Mouse (Mus musculus) gastrocnemius, postnatal 25 days (tissue): ENCODE data around the gene Mdc1. TPM values are rescaled to one million over a fixed set of nuclear protein-coding genes. Genes with fewer than 3 reads are reported as not detected.

Source experiments
- DNase-seq: peaks from one replicate; pipeline ENCODE4 v3.0.0; 2022
- microRNA-seq, 2 experiments: library from miRNA; unstranded; fragments of <30 nt; microRNA quantifications; one replicate each; pipeline ENCODE4 v1.2.0; 2021; ENCODE audit warnings: borderline replicate concordance in 2 of 2
- total RNA-seq, 2 experiments: library from RNA; stranded (reverse); gene quantifications; 1 replicate in 1 of 2; 2 replicates in 1 of 2; pipeline ENCODE4 v1.2.3; 2021

The Mdc1 gene
- total RNA-seq, 2 experiments from 2014 or later: 3.7 to 5.2 TPM

- DNase-seq: no peak
Observed at GRCm38 (mm10) chr17:35883777-35884176, 42.5 kb downstream of the Mdc1 start.

GRCm38 (mm10) chr17:35887725-35888124 is 46.4 kb downstream of the Mdc1 start:
- no peak for DNase-seq

GRCm38 (mm10) chr17:35896781-35897643 is 55.7 kb downstream of the Mdc1 start, which contains the start of gene 2310061I04Rik:
Gene 2310061I04Rik, minus strand, starts transcription at chr17:35897431.
- DNase-seq: peak; percentile 94

- no peak for DNase-seq
Observed at GRCm38 (mm10) chr17:35897644-35898573, 56.6 kb downstream of the Mdc1 start.

GRCm38 (mm10) chr17:35900636-35901035 is 59.3 kb downstream of the Mdc1 start:
- DNase-seq: no peak

- no peak for DNase-seq
Observed at GRCm38 (mm10) chr17:35903343-35903991, 62.2 kb downstream of the Mdc1 start.

- no peak for DNase-seq
Observed at GRCm38 (mm10) chr17:35903992-35904355, 62.7 kb downstream of the Mdc1 start.

GRCm38 (mm10) chr17:35905587-35905986 is 64.3 kb downstream of the Mdc1 start:
- no peak for DNase-seq

- no peak for DNase-seq
Observed at GRCm38 (mm10) chr17:35907609-35908008, 66.3 kb downstream of the Mdc1 start.

Small RNA genes within 50 kb of the gene (microRNA-seq; reads per million reads assigned to microRNA genes)
- gene Gm28033: 0 reads per million in 2 experiments

Other genes starting within 250 kb of the Mdc1 start
- gene Sfta2, start 240.0 kb upstream of the Mdc1 start, total RNA-seq: not detected
- not detected for gene Gm9573, start 214.9 kb upstream of the Mdc1 start, total RNA-seq
- gene Mucl3, start 197.8 kb upstream of the Mdc1 start, total RNA-seq: not detected
- 10 to 100 TPM in 1 of 2 experiments, 1 to 10 TPM in 1; 9.9 to 14.7 TPM for gene Vars2, start 173.9 kb upstream of the Mdc1 start, total RNA-seq
- gene Gtf2h4, start 167.8 kb upstream of the Mdc1 start, total RNA-seq: 10 to 100 TPM; 14.7 to 15.3 TPM
- 10 to 100 TPM; 14.1 to 16.1 TPM for gene Ddr1, start 136.9 kb upstream of the Mdc1 start, total RNA-seq
- gene Ier3, start 19.8 kb upstream of the Mdc1 start, total RNA-seq: 1 to 10 TPM; 4.0 to 4.5 TPM
- 10 to 100 TPM; 41.0 to 46.3 TPM for gene Flot1, start 18.3 kb upstream of the Mdc1 start, total RNA-seq
- gene Tubb5, start 3.2 kb upstream of the Mdc1 start, total RNA-seq: 10 to 100 TPM; 39.2 to 54.5 TPM
- gene Nrm, start 19.8 kb downstream of the Mdc1 start, total RNA-seq: 1 to 10 TPM in 1 of 2 experiments, under 1 TPM in 1; 0.74 to 1.6 TPM
- 1 to 10 TPM; 4.8 to 8.0 TPM for gene Ppp1r18, start 24.1 kb downstream of the Mdc1 start, total RNA-seq
- gene Dhx16, start 38.3 kb downstream of the Mdc1 start, total RNA-seq: 10 to 100 TPM; 14.8 to 15.2 TPM
- gene 2310061I04Rik, start 55.9 kb downstream of the Mdc1 start, total RNA-seq: 10 to 100 TPM; 62.4 to 86.6 TPM
- gene Atat1, start 68.6 kb downstream of the Mdc1 start, total RNA-seq: 1 to 10 TPM; 3.0 to 4.6 TPM
- gene Mrps18b, start 74.9 kb downstream of the Mdc1 start, total RNA-seq: 10 to 100 TPM; 52.8 to 59.6 TPM
- 10 to 100 TPM; 17.7 to 25.5 TPM for gene Ppp1r10, start 74.9 kb downstream of the Mdc1 start, total RNA-seq
- 10 to 100 TPM; 64.6 to 68.1 TPM for gene Abcf1, start 128.2 kb downstream of the Mdc1 start, total RNA-seq
- gene Gnl1, start 138.3 kb downstream of the Mdc1 start, total RNA-seq: 10 to 100 TPM; 14.7 to 16.1 TPM
- 1 to 10 TPM; 2.6 to 3.9 TPM for gene Prr3, start 138.7 kb downstream of the Mdc1 start, total RNA-seq
- gene H2-T24, start 179.0 kb downstream of the Mdc1 start, total RNA-seq: 1 to 10 TPM; 1.6 to 1.7 TPM
- gene H2-T23, start 191.3 kb downstream of the Mdc1 start, total RNA-seq: 1 to 10 TPM; 6.2 to 8.7 TPM
- gene H2-T22, start 201.2 kb downstream of the Mdc1 start, total RNA-seq: 1 to 10 TPM; 5.8 to 7.2 TPM
- gene Gm6034, start 201.4 kb downstream of the Mdc1 start, total RNA-seq: not detected
- gene Gm11127, start 216.9 kb downstream of the Mdc1 start, total RNA-seq: 1 to 10 TPM; 1.3 to 2.4 TPM